Mouse (Mus musculus) mouse trophoblast stem cell (cell line): ENCODE measurements around the gene Tor3a.
"Not testable (repeated sequence)": the region's sequence is repeated elsewhere in the genome, so short reads cannot be mapped to it uniquely, and the experiment has no call there.

Source experiments
- in situ Hi-C, 2 experiments: fragments of 300-500 bp; cut with MseI, MboI; formaldehyde crosslinking; loops; 2 replicates in 1 of 2; 3 replicates in 1 of 2; pipeline ENCODE4 v1.15.1; 2025

Gene Tor3a

GRCm38 (mm10) chr1:156671921-156672320, 2.2 kb downstream of the Tor3a start:
- in situ Hi-C loops: no loop called here

GRCm38 (mm10) chr1:156669208-156669983, 4.8 kb downstream of the Tor3a start:
- in situ Hi-C loops: no loop called here

GRCm38 (mm10) chr1:156668602-156669001, 5.6 kb downstream of the Tor3a start:
- in situ Hi-C loops: no loop called here

DNA sequence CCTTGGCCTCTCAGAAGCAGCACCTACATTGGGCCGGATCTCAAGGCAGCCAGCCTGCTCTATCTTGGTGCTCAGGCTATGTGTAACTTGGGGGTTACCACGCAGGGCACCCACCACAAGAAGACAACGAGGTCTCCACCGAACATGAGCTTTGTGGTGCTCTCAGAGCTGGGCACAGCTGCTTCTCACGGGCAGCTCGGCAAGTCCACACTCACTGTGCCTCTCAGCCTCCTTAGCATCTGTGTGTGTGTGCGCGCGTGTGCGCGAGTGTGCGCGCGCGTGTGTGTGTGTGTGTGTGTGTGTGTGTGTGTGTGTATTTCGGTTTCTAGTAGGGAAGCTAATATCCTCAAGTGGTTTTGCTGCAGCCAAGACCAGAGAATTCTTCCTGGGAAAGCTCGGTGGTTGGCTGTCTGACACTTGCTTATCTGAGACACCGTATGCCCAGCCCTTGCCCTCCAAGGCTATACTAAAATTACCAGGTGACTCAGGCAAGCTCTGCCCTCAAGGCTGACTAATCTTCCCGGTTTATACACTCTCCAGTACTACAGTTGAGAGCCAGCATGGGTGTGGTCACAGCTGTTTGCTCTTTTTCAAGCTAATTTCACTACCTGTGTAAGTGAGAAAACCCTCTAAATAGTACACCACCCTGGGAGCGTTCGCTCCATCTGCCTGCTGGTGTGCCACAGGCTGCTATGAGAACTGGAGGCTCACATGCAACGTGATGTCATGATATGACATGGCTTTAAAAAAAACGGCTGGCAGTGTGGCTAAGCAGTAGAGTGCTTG, 6.8 kb downstream of the Tor3a start:
- in situ Hi-C loops: no loop called here

GRCm38 (mm10) chr1:156665777-156666176, 8.4 kb downstream of the Tor3a start:
- in situ Hi-C loops: no loop called here

- in situ Hi-C loops: not testable (repeated sequence)
Observed at GRCm38 (mm10) chr1:156660660-156661236, 13.4 kb downstream of the Tor3a start.

GRCm38 (mm10) chr1:156659906-156660659, 14.1 kb downstream of the Tor3a start:
- in situ Hi-C loops: no loop called here

DNA sequence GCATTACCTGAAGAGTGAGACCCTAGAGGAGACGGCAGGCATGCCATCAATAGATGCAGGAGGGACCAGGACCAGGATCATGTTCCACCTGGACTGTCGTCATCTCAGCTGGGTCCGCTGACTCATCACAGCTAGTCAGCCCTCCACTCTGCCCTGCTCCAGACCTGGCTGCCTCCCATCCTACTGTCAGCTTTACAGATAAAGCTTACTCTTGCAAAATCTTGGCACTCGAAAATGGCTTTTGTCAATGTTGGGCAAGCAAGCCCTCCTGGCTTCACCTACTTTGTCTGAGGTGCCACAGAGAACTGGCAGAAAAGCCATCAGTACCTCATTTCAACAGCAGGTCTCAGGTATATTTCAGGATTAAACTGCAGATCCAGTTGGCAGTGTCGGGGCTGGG, 15.5 kb downstream of the Tor3a start:
- in situ Hi-C loops: no loop called here

DNA sequence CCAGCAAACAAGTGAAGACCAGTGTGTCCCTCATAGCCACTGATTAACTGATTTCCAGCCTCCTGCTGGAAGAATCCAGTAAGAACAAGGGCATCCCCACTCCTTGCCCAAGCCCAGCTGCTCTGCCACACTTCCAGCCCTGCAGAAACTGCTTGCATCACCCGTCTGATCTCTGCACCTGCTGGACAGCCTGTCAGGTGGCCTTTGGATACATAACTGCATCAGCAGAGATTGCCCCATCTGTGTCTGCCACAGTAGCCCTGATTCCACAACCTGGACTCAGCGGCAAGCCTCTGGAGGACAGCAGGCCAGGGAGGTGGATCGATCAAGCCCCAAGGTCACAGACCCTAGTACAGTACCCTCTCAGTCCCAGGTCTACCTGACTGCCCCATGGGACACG, 16.6 kb downstream of the Tor3a start:
- in situ Hi-C loops: no loop called here

- in situ Hi-C loops: no loop called here
Observed at GRCm38 (mm10) chr1:156654735-156655530, 19.2 kb downstream of the Tor3a start.

DNA sequence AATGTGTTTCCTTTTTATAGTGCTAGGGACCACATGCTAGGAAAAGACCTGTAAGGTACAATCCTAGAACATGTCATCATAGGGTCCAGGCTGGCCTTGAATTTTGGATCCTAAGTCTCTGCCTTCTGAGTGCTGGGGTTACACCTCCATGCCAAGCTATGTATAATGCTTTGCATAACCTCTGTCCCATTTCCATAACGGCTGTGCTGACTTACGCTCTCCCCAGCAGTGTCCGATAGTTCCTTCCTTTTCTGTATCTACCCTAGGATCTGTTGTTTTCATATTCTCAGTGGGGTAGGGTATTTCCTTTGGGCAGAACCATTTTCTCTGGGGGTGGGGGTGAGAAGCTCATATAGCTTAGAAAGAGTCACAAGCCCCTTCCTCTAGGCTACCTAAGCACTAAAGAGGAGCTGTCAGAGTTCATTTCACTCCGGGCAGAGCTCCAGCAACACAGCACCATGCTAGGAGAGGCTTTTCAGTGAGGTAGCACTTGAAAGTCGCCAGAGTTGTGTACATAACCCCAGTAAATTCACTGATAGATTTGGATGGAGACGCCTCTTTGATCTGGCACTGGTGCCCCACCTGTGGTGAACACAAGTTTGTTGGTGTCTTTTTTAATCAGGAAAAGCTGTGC, 21.9 kb downstream of the Tor3a start:
- in situ Hi-C loops: no loop called here

GRCm38 (mm10) chr1:156650631-156651030, 23.5 kb downstream of the Tor3a start:
- in situ Hi-C loops: no loop called here

GRCm38 (mm10) chr1:156648705-156649104, 25.5 kb downstream of the Tor3a start:
- in situ Hi-C loops: no loop called here

GRCm38 (mm10) chr1:156645971-156646370, 28.2 kb downstream of the Tor3a start:
- in situ Hi-C loops: no loop called here

DNA sequence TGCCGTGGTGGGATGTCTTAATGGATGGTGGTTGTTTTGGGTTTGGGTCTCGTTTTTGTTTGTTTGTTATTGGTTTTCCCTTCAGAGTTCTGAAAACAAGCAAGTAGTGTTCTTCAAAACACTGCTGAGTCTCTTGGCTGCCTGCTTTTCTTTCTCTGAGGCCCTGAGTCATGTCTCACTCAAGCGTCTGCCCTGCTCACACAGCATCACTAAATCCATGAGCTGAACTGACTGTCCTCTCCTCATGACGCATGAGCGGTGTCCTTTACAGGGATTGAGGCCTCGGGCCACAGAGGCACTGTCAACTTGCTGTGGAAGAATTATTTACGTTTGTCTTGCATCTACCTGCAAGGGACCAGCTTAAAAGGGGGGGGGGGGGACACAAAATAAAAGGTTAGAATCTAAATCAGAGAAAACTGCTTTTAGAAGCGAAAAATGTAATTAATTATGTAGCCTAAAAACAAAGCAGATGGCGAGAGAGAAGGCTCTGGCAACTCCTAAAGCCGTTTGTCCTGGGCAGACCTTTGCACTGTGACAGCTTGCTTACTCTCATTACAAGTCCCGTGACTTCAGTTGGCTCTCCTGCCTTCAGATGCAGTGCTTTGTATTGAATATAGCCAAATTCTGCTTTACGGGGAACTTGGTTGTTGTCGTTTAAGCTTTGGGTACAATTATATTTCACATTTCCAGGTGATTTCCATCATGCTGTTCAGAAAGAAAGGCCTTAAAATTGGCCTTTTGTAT, 29.2 kb downstream of the Tor3a start:
- in situ Hi-C loops: no loop called here

DNA sequence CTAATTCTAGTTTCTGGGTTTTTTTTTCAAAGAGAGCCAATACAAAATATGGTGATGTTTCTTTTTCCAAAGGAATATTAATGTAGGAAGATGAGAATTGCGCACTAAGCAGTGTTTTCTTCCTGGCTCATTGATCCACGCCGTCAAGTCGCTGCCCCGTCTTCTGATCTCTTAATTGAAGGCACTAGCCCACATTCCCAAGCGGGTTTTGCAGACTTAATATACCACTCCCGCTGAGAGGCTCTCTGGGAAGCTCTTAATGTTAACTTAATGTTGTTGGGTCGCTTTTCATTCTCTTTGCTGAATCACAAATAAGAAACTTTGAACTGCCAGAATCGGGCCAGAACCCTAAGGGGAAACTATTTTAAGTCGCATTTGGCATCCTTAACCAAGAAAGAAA, 30.1 kb downstream of the Tor3a start:
- in situ Hi-C loops: no loop called here

DNA sequence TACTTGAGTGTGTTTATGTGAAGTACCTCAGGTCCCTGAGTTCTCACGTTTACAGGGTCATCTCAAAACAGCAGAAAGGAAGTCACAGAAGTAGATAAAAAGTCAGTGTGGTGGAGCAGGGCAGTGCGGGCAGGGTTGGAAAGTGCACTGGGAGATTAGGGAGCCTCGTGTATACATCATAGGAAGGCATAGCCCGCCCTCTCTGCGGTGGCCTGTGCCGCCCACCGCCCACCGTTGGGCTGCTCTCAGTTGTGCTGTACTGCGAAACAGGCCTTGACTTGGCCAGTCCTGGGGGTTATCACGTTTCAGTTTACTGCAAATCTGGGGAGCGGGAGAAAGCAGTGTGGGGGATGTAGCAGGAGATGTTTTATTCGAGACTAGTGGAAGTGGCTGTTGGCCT, 31.3 kb downstream of the Tor3a start:
- in situ Hi-C loops: no loop called here

DNA sequence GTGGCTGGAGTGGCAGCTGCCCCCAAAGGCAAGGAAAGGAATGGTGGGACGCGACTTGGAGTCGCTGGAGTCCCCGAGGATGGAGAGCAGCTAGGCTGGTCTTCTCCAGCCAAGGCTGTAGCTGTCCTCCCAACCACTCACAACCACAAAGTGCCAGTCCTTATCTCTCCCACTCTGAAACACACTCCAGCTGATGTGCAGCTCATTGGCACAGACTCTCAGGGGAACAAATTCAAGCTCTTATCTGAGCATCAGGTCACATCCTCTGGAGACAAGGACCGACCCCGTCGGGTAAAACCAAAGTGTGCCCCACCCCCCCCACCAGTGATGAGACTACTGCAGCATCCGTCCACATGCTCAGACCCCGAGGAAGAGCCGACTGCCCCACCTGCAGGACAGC, 32.3 kb downstream of the Tor3a start:
- in situ Hi-C loops: no loop called here

DNA sequence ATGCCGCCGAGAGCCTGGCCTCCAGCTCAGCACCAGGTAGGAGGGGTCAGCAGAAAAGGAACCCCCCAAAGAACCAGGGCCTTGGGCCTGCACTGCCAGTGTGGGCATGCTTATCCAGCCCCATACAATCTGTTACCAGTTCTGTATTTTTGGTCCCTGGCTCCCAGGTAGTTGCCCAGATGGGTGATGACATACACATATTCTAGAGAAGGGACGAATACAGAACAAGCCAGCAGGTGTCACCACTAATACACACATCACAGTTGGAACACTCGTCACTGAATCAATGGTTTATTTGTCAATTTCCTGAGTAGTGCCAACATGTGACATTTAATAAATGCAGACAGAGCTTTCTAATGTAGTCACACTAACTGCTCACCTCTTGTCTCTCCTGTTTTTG, 33.6 kb downstream of the Tor3a start:
- in situ Hi-C loops: no loop called here

DNA sequence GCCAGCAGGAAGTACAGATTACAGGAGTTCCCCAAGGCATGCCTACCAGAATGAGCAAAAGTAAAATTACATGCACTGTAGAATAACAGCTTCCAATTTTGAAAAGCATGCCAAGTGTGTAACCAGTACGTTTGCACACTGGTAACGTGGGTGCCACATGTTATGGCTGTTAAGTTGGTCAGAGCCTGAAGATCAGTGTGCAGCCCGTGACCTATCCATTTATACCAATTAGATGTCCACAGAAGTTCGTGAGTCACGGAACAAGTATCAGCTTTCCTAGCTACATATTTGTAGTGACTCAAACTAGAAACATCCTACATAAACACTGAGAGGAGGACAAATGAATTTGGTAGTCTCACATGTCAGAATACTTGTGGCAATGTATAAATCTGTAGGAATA, 34.7 kb downstream of the Tor3a start:
- in situ Hi-C loops: no loop called here
